Mouse (Mus musculus): ENCODE data around the gene Kif26b. TPM values are rescaled to one million over a fixed set of nuclear protein-coding genes. Genes with fewer than 3 reads are reported as not detected.

Gene Kif26b
- total RNA-seq, 2 experiments from 2014 or later = 0.04 to 0.20 TPM

- no peak for ATAC-seq (ENCODE audit: poor library complexity, severe bottlenecking)
These were observed 233.3 kb downstream of the Kif26b start for GRCm38 (mm10) chr1:178762125-178762741.

GRCm38 (mm10) chr1:178764914-178765313 lies 236.0 kb downstream of the Kif26b start:
- ATAC-seq (ENCODE audit: poor library complexity, severe bottlenecking) = no peak

- no peak for ATAC-seq (ENCODE audit: poor library complexity, severe bottlenecking)
These were observed 236.7 kb downstream of the Kif26b start for GRCm38 (mm10) chr1:178765650-178766049.

- no peak for ATAC-seq (ENCODE audit: poor library complexity, severe bottlenecking)
These were observed 240.1 kb downstream of the Kif26b start for GRCm38 (mm10) chr1:178768976-178769375.

GRCm38 (mm10) chr1:178769988-178770387 lies 241.1 kb downstream of the Kif26b start:
- no peak for ATAC-seq (ENCODE audit: poor library complexity, severe bottlenecking)

GRCm38 (mm10) chr1:178770626-178771362 lies 241.9 kb downstream of the Kif26b start:
- no peak for ATAC-seq (ENCODE audit: poor library complexity, severe bottlenecking)

GRCm38 (mm10) chr1:178779742-178780141 lies 250.8 kb downstream of the Kif26b start:
- no peak for ATAC-seq (ENCODE audit: poor library complexity, severe bottlenecking)

- no peak for ATAC-seq (ENCODE audit: poor library complexity, severe bottlenecking)
These were observed 255.1 kb downstream of the Kif26b start for GRCm38 (mm10) chr1:178784043-178784442.

- ATAC-seq (ENCODE audit: poor library complexity, severe bottlenecking) = no peak
These were observed 262.3 kb downstream of the Kif26b start for GRCm38 (mm10) chr1:178791266-178791665.

- ATAC-seq (ENCODE audit: poor library complexity, severe bottlenecking) = no peak
These were observed 263.8 kb downstream of the Kif26b start for GRCm38 (mm10) chr1:178792726-178793125.

- ATAC-seq (ENCODE audit: poor library complexity, severe bottlenecking) = no peak
These were observed 265.9 kb downstream of the Kif26b start for GRCm38 (mm10) chr1:178794866-178795265.

GRCm38 (mm10) chr1:178797388-178797787 lies 268.5 kb downstream of the Kif26b start:
- ATAC-seq (ENCODE audit: poor library complexity, severe bottlenecking) = no peak

- ATAC-seq (ENCODE audit: poor library complexity, severe bottlenecking) = no peak
These were observed 269.4 kb downstream of the Kif26b start for GRCm38 (mm10) chr1:178798333-178798732.

GRCm38 (mm10) chr1:178798886-178799285 lies 270.0 kb downstream of the Kif26b start:
- ATAC-seq (ENCODE audit: poor library complexity, severe bottlenecking) = no peak

GRCm38 (mm10) chr1:178799836-178800552 lies 271.1 kb downstream of the Kif26b start:
- no peak for ATAC-seq (ENCODE audit: poor library complexity, severe bottlenecking)

- no peak for ATAC-seq (ENCODE audit: poor library complexity, severe bottlenecking)
These were observed 274.2 kb downstream of the Kif26b start for GRCm38 (mm10) chr1:178803155-178803554.

- no peak for ATAC-seq (ENCODE audit: poor library complexity, severe bottlenecking)
These were observed 288.6 kb downstream of the Kif26b start for GRCm38 (mm10) chr1:178817476-178817875.

- ATAC-seq (ENCODE audit: poor library complexity, severe bottlenecking) = no peak
These were observed 290.1 kb downstream of the Kif26b start for GRCm38 (mm10) chr1:178819060-178819459.

- ATAC-seq (ENCODE audit: poor library complexity, severe bottlenecking) = no peak
These were observed 291.2 kb downstream of the Kif26b start for GRCm38 (mm10) chr1:178820079-178820478.

- no peak for ATAC-seq (ENCODE audit: poor library complexity, severe bottlenecking)
These were observed 291.9 kb downstream of the Kif26b start for GRCm38 (mm10) chr1:178820556-178821435.

GRCm38 (mm10) chr1:178824871-178825270 lies 295.9 kb downstream of the Kif26b start:
- no peak for ATAC-seq (ENCODE audit: poor library complexity, severe bottlenecking)
